Mouse (Mus musculus) heart, postnatal 0 days (tissue): ENCODE results near the gene Borcs7. TPM values are rescaled to one million over a fixed set of nuclear protein-coding genes. Genes with fewer than 3 reads are reported as not detected.

Experiments
- ATAC-seq: fragments of 200-750 bp; cut with Nextera tagmentation; 2 replicates; pipeline ENCODE4 v1.8.0; 2017; ENCODE audit warnings: low read depth, moderate number of reproducible peaks, moderate library complexity; ENCODE audit not compliant: insufficient read depth
- DNase-seq: peaks from one replicate; pipeline ENCODE4 v3.0.0-alpha.2; 2016; ENCODE audit warnings: low spot score
- H3K27ac ChIP-seq: fragments of 300-500 bp; sonication (generic); 2 replicates; pipeline ENCODE4 v1.5.1; 2014; ENCODE audit warnings: low read depth, mild to moderate bottlenecking
- H3K27me3 ChIP-seq: fragments of 300-500 bp; sonication (generic); 2 replicates; pipeline ENCODE4 v1.6.1; 2014; ENCODE audit warnings: low read length, mixed read lengths; ENCODE audit not compliant: control insufficient read depth, insufficient read depth
- H3K36me3 ChIP-seq: fragments of 300-500 bp; sonication (generic); replicated peaks from 2 replicates; pipeline ENCODE4 v1.6.1; 2014; ENCODE audit warnings: low read length, mixed read lengths; ENCODE audit not compliant: control insufficient read depth, insufficient read depth
- H3K4me1 ChIP-seq: fragments of 300-500 bp; sonication (generic); 2 replicates; pipeline ENCODE4 v1.6.1; 2014; ENCODE audit warnings: antibody characterized with exemption; ENCODE audit not compliant: control insufficient read depth, insufficient read depth
- H3K4me2 ChIP-seq: fragments of 300-500 bp; sonication (generic); 2 replicates; pipeline ENCODE4 v1.6.1; 2014; ENCODE audit warnings: low read depth, mild to moderate bottlenecking, low read length, moderate library complexity
- H3K4me3 ChIP-seq: fragments of 300-500 bp; sonication (generic); 2 replicates; pipeline ENCODE4 v1.5.1; 2014; ENCODE audit warnings: low read depth, low read length
- H3K9ac ChIP-seq: fragments of 300-500 bp; sonication (generic); replicated peaks from 2 replicates; pipeline ENCODE4 v1.6.1; 2014; ENCODE audit warnings: low read depth, low read length, mixed read lengths
- H3K9me3 ChIP-seq: fragments of 300-500 bp; sonication (generic); replicated peaks from 2 replicates; pipeline ENCODE4 v1.6.1; 2016; ENCODE audit warnings: low read length; ENCODE audit not compliant: control insufficient read depth
- CTCF ChIP-seq: IDR thresholded peaks from 2 replicates; pipeline ENCODE4 v1.5.1; 2016; ENCODE audit warnings: antibody characterized with exemption, control low read depth, low read depth
- EP300 ChIP-seq: IDR thresholded peaks from 2 replicates; pipeline ENCODE4 v1.6.1; 2016; ENCODE audit warnings: antibody characterized with exemption, low read depth
- WGBS: fragments of 180-500 bp; shearing (Covaris S2); extraction: QIAGEN DNeasy Blood & Tissue Kit; methylation state at CpG from one replicate; pipeline ENCODE4 v1.1.7; 2014; 5-methylcytosine and 5-hydroxymethylcytosine counted together
- polyA plus RNA-seq: library from polyadenylated mRNA; unstranded; fragments of >200 nt; fragmentation: Nextera tagmentation; extraction: Ambion mirVana; gene quantifications from 2 replicates; pipeline ENCODE4 v1.2.1, GENCODE M21; 2015
- total RNA-seq: library from RNA; depleted of rRNA; stranded (reverse); fragments of >200 nt; gene quantifications from 2 replicates; pipeline ENCODE4 v1.2.3, GENCODE M21; 2014; ENCODE audit warnings: low replicate concordance

Borcs7 gene
- total and polyA plus RNA-seq, 2 experiments from 2014 or later: 9.0 to 22.2 TPM

GRCm38 (mm10) chr19:46675641-46676040, 14.1 kb upstream of the Borcs7 start:
- Histone ChIP-seq H3K4me2 (no peak overlapping the region), H3K9me3 (no peaks in the 10 kb centered on the region), H3K4me1 (no peaks in the 10 kb centered on the region), H3K36me3 (no peaks in the 10 kb centered on the region), H3K27ac (no peak overlapping the region), H3K27me3 (peaks cover 3% of the 10 kb centered on the region; the same call in 1 of the 2 replicates), H3K4me3 (no peak overlapping the region), H3K9ac (no peak overlapping the region)
- DNase-seq: no peak
- no peak for ATAC-seq
- TF ChIP-seq EP300 (no peak), CTCF (no peak)
- 79% methylated on average over 3 of the region's 3 CpGs for WGBS

GRCm38 (mm10) chr19:46679720-46680383, 9.9 kb upstream of the Borcs7 start:
- Histone ChIP-seq H3K4me1 (no peaks in the 10 kb centered on the region), H3K4me3 (no peak overlapping the region), H3K27me3 (no peaks in the 10 kb centered on the region), H3K4me2 (no peak overlapping the region), H3K9me3 (no peaks in the 10 kb centered on the region), H3K27ac (no peak overlapping the region), H3K9ac (no peak overlapping the region), H3K36me3 (no peaks in the 10 kb centered on the region)
- WGBS: 39% methylated on average over 12 of the region's 12 CpGs
- DNase-seq: no peak
- ATAC-seq: no peak
- TF ChIP-seq EP300: no peak
- no peak for TF ChIP-seq CTCF

GRCm38 (mm10) chr19:46690387-46690786, 681 bp downstream of the Borcs7 start:
- ATAC-seq: no peak
- peak overlapping the region; percentile 76; the same call in 1 of the 2 replicates for H3K27ac ChIP-seq
- TF ChIP-seq CTCF (no peak), EP300 (no peak)

GRCm38 (mm10) chr19:46691078-46691477, 1.4 kb downstream of the Borcs7 start:
- H3K4me1 ChIP-seq: peaks cover 8% of the 10 kb centered on the region; the same call in 1 of the 2 replicates
- TF ChIP-seq CTCF (no peak), EP300 (no peak)

More at GRCm38 (mm10) chr19:46690387-46690786, 681 bp downstream of the Borcs7 start:
- peak overlapping the region; percentile 71 for H3K9ac ChIP-seq
- peak overlapping the region; percentile 92 for H3K4me3 ChIP-seq
- peak overlapping the region; percentile 72 for H3K4me2 ChIP-seq
- no peaks in the 10 kb centered on the region for H3K9me3 ChIP-seq
- no peaks in the 10 kb centered on the region for H3K36me3 ChIP-seq
- DNase-seq: no peak
- peaks cover 8% of the 10 kb centered on the region; the same call in 1 of the 2 replicates for H3K4me1 ChIP-seq
- no peaks in the 10 kb centered on the region for H3K27me3 ChIP-seq
- 70% methylated on average over 11 of the region's 11 CpGs for WGBS

GRCm38 (mm10) chr19:46693146-46693545, 3.4 kb downstream of the Borcs7 start:
- Histone ChIP-seq H3K4me3 (no peak overlapping the region), H3K36me3 (no peaks in the 10 kb centered on the region), H3K4me2 (no peak overlapping the region), H3K9ac (no peak overlapping the region), H3K27me3 (no peaks in the 10 kb centered on the region), H3K9me3 (no peaks in the 10 kb centered on the region), H3K4me1 (peaks cover 8% of the 10 kb centered on the region; the same call in 1 of the 2 replicates), H3K27ac (no peak overlapping the region)
- ATAC-seq (no peak), DNase-seq (no peak)
- 80% methylated on average over 4 of the region's 4 CpGs for WGBS
- TF ChIP-seq EP300 (no peak), CTCF (no peak)

More at GRCm38 (mm10) chr19:46691078-46691477, 1.4 kb downstream of the Borcs7 start:
- Histone ChIP-seq H3K4me3 (no peak overlapping the region), H3K9me3 (no peaks in the 10 kb centered on the region), H3K27me3 (no peaks in the 10 kb centered on the region), H3K27ac (no peak overlapping the region), H3K9ac (no peak overlapping the region), H3K36me3 (no peaks in the 10 kb centered on the region), H3K4me2 (no peak overlapping the region)
- DNase-seq: no peak
- 57% methylated on average over 2 of the region's 2 CpGs for WGBS
- ATAC-seq: no peak

GRCm38 (mm10) chr19:46696482-46696881, 6.8 kb downstream of the Borcs7 start:
- DNase-seq (no peak), ATAC-seq (no peak)
- Histone ChIP-seq H3K4me2 (no peak overlapping the region), H3K9me3 (no peaks in the 10 kb centered on the region), H3K4me3 (no peak overlapping the region), H3K36me3 (peaks cover 13% of the 10 kb centered on the region; the same call in 1 of the 2 replicates), H3K27ac (no peak overlapping the region), H3K27me3 (no peaks in the 10 kb centered on the region), H3K9ac (no peak overlapping the region), H3K4me1 (no peaks in the 10 kb centered on the region)
- TF ChIP-seq CTCF (no peak), EP300 (no peak)
- 94% methylated on average over 8 of the region's 8 CpGs for WGBS
